Mouse (Mus musculus) lung, embryonic 16.5 days (tissue): ENCODE measurements around the gene Chrna1. TPM values are rescaled to one million over a fixed set of nuclear protein-coding genes. Genes with fewer than 3 reads are reported as not detected.

ENCODE experiments used
- ATAC-seq: fragments of 200-750 bp; cut with Nextera tagmentation; 2 replicates; pipeline ENCODE4 v1.8.0; 2017; ENCODE audit warnings: low read depth, mild to moderate bottlenecking, moderate library complexity
- H3K27ac ChIP-seq: fragments of 300-500 bp; sonication (generic); 2 replicates; pipeline ENCODE4 v1.5.1; 2014; ENCODE audit warnings: mild to moderate bottlenecking, control low read depth, low read length
- H3K27me3 ChIP-seq: fragments of 300-500 bp; sonication (generic); 2 replicates; pipeline ENCODE4 v1.6.1; 2014; ENCODE audit warnings: low read depth, low read length, mixed read lengths; ENCODE audit not compliant: control insufficient read depth, insufficient read depth
- H3K36me3 ChIP-seq: fragments of 300-500 bp; sonication (generic); 2 replicates; pipeline ENCODE4 v1.6.1; 2014; ENCODE audit warnings: low read length; ENCODE audit not compliant: control insufficient read depth, insufficient read depth
- H3K4me1 ChIP-seq: fragments of 300-500 bp; sonication (generic); replicated peaks from 2 replicates; pipeline ENCODE4 v1.6.1; 2014; ENCODE audit warnings: low read length, mixed read lengths; ENCODE audit not compliant: control insufficient read depth, insufficient read depth
- H3K4me2 ChIP-seq: fragments of 300-500 bp; sonication (generic); 2 replicates; pipeline ENCODE4 v1.6.1; 2014; ENCODE audit warnings: low read depth, low read length, control low read depth
- H3K4me3 ChIP-seq: fragments of 300-500 bp; sonication (generic); 2 replicates; pipeline ENCODE4 v1.5.1; 2014; ENCODE audit warnings: mild to moderate bottlenecking, low read length, control low read depth
- H3K9ac ChIP-seq: fragments of 300-500 bp; sonication (generic); 2 replicates; pipeline ENCODE4 v1.6.1; 2014; ENCODE audit warnings: low read length, control low read depth
- H3K9me3 ChIP-seq: fragments of 300-500 bp; sonication (generic); 2 replicates; pipeline ENCODE4 v1.6.1; 2016; ENCODE audit warnings: low read length; ENCODE audit not compliant: control insufficient read depth
- WGBS: fragments of 180-500 bp; shearing (Covaris S2); extraction: QIAGEN DNeasy Blood & Tissue Kit; methylation state at CpG from one replicate; pipeline ENCODE4 v1.1.7; 2014; 5-methylcytosine and 5-hydroxymethylcytosine counted together
- polyA plus RNA-seq: library from polyadenylated mRNA; unstranded; fragments of >200 nt; fragmentation: Nextera tagmentation; extraction: Ambion mirVana; gene quantifications from 2 replicates; pipeline ENCODE4 v1.2.1, GENCODE M21; 2015

The Chrna1 gene
- polyA plus RNA-seq, 1 experiment from 2014 or later, result 0.26 TPM

GRCm38 (mm10) chr2:73609067-73609723 lies 29.1 kb upstream of the Chrna1 start:
- Histone ChIP-seq H3K27ac (no peak overlapping the region; the same call in 1 of the 2 replicates), H3K9me3 (no peaks in the 10 kb centered on the region), H3K4me1 (peaks cover 15% of the 10 kb centered on the region; the same call in 1 of the 2 replicates), H3K9ac (no peak overlapping the region), H3K4me2 (no peak overlapping the region), H3K4me3 (no peak overlapping the region), H3K36me3 (no peaks in the 10 kb centered on the region), H3K27me3 (no peaks in the 10 kb centered on the region)
- 54% methylated on average over 5 of the region's 5 CpGs for WGBS
- ATAC-seq, result peak; percentile 44; the same call in 1 of the 2 replicates

DNA sequence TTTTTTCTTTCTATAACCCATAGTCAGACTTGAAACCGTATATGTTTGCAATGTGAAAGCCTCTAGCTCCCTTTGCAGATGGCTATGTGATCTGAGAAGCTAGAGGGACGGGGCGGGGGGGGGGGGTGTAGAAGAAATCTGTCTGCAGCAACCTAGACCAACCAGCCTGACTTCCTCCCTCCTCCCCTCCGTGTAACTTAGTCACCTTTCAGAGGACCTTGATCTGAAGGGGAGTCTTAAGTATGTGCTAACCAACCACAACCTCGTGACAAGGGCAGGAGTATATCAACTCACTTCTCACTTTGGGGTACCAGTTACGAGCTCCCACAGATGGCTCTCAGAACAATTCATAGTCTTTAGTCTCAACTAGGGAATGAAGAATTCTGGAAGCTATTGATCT lies 28.3 kb upstream of the Chrna1 start:
- H3K27me3 ChIP-seq, result no peaks in the 10 kb centered on the region
- H3K36me3 ChIP-seq, result no peaks in the 10 kb centered on the region
- H3K9ac ChIP-seq, result no peak overlapping the region
- no peak overlapping the region for H3K4me2 ChIP-seq
- H3K27ac ChIP-seq, result no peak overlapping the region
- H3K4me3 ChIP-seq, result no peak overlapping the region
- WGBS, result 50% methylated on average over 6 of the region's 6 CpGs
- H3K9me3 ChIP-seq, result no peaks in the 10 kb centered on the region
- no peak for ATAC-seq
- H3K4me1 ChIP-seq, result peaks cover 15% of the 10 kb centered on the region; the same call in 1 of the 2 replicates

- Histone ChIP-seq H3K27ac (no peak overlapping the region), H3K9me3 (no peaks in the 10 kb centered on the region), H3K27me3 (no peaks in the 10 kb centered on the region), H3K4me3 (no peak overlapping the region), H3K4me1 (peaks cover 15% of the 10 kb centered on the region; the same call in 1 of the 2 replicates), H3K4me2 (no peak overlapping the region), H3K36me3 (no peaks in the 10 kb centered on the region), H3K9ac (no peak overlapping the region)
- ATAC-seq, result no peak
- WGBS, result 23% methylated on average over 4 of the region's 4 CpGs
Observed at GRCm38 (mm10) chr2:73607609-73608008, 27.5 kb upstream of the Chrna1 start.

DNA sequence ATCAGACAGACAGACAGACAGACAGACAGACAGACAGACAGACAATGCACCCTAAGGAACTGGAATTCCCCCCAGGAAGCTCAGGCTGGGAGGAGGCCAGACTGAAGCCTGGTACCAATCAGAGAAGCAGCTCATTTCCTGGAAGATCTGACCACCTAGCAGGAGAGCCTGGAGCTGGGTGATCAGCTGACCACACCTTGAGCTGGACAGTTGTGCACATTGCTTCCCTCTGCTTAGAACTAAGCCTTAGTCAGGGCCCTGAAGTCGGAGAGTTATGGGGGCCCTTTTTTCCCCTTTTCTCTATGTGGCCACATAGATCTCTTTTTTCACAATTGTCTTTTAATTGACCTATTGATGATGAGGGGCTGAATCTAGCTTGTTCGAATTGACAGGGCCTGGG lies 27.0 kb upstream of the Chrna1 start:
- WGBS, result 67% methylated on average over 2 of the region's 2 CpGs
- H3K36me3 ChIP-seq, result no peaks in the 10 kb centered on the region
- no peak overlapping the region for H3K9ac ChIP-seq
- H3K4me1 ChIP-seq, result peaks cover 15% of the 10 kb centered on the region; the same call in 1 of the 2 replicates
- no peaks in the 10 kb centered on the region for H3K27me3 ChIP-seq
- no peaks in the 10 kb centered on the region for H3K9me3 ChIP-seq
- H3K4me3 ChIP-seq, result no peak overlapping the region
- ATAC-seq, result no peak
- no peak overlapping the region for H3K27ac ChIP-seq
- no peak overlapping the region for H3K4me2 ChIP-seq

GRCm38 (mm10) chr2:73606616-73607015 lies 26.5 kb upstream of the Chrna1 start:
- no peaks in the 10 kb centered on the region for H3K27me3 ChIP-seq
- H3K36me3 ChIP-seq, result no peaks in the 10 kb centered on the region
- no peak overlapping the region for H3K9ac ChIP-seq
- H3K4me3 ChIP-seq, result no peak overlapping the region
- ATAC-seq, result no peak
- no peak overlapping the region for H3K27ac ChIP-seq
- no peaks in the 10 kb centered on the region for H3K9me3 ChIP-seq
- peaks cover 15% of the 10 kb centered on the region; the same call in 1 of the 2 replicates for H3K4me1 ChIP-seq
- 92% methylated on average over 6 of the region's 6 CpGs for WGBS
- no peak overlapping the region for H3K4me2 ChIP-seq

GRCm38 (mm10) chr2:73605077-73605476 lies 24.9 kb upstream of the Chrna1 start:
- Histone ChIP-seq H3K9me3 (no peaks in the 10 kb centered on the region), H3K36me3 (no peaks in the 10 kb centered on the region), H3K4me1 (peaks cover 15% of the 10 kb centered on the region; the same call in 1 of the 2 replicates), H3K27me3 (no peaks in the 10 kb centered on the region), H3K4me2 (no peak overlapping the region), H3K27ac (no peak overlapping the region), H3K9ac (no peak overlapping the region), H3K4me3 (no peak overlapping the region)
- 46% methylated on average over 8 of the region's 8 CpGs for WGBS
- peak; percentile 32; the same call in 1 of the 2 replicates for ATAC-seq

- no peak for ATAC-seq
- no peaks in the 10 kb centered on the region for H3K9me3 ChIP-seq
- no peak overlapping the region for H3K27ac ChIP-seq
- no peak overlapping the region for H3K4me2 ChIP-seq
- H3K9ac ChIP-seq, result no peak overlapping the region
- H3K4me1 ChIP-seq, result peaks cover 12% of the 10 kb centered on the region; the same call in 1 of the 2 replicates
- 80% methylated on average over 2 of the region's 2 CpGs for WGBS
- H3K27me3 ChIP-seq, result no peaks in the 10 kb centered on the region
- H3K4me3 ChIP-seq, result no peak overlapping the region
- H3K36me3 ChIP-seq, result no peaks in the 10 kb centered on the region
Observed at GRCm38 (mm10) chr2:73604579-73604978, 24.4 kb upstream of the Chrna1 start.

DNA sequence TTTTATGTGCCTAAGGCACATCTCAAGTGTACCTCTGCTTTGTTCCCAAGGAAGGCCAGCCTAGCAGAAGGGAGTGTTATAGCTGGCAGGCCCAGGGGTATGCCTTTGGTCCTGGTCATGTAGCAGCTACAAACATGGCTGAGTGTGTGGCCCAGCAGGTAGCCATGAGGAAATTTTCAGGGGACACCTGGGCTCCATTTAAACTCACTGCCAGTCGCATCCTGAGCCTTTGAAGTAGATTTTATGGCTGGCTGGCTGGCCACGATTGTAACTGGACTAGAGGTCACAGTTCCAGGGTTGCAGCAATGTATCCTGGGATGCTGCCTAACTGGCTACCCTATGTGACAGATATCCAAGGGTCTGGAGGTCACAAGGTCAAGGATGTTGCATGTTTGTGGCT lies 20.5 kb upstream of the Chrna1 start:
- Histone ChIP-seq H3K27ac (no peak overlapping the region), H3K4me3 (no peak overlapping the region), H3K9me3 (peaks cover 3% of the 10 kb centered on the region; the same call in 1 of the 2 replicates), H3K9ac (no peak overlapping the region), H3K27me3 (no peaks in the 10 kb centered on the region), H3K4me2 (no peak overlapping the region), H3K4me1 (peaks cover 16% of the 10 kb centered on the region), H3K36me3 (no peaks in the 10 kb centered on the region)
- no peak for ATAC-seq
- 72% methylated on average over 2 of the region's 2 CpGs for WGBS

DNA sequence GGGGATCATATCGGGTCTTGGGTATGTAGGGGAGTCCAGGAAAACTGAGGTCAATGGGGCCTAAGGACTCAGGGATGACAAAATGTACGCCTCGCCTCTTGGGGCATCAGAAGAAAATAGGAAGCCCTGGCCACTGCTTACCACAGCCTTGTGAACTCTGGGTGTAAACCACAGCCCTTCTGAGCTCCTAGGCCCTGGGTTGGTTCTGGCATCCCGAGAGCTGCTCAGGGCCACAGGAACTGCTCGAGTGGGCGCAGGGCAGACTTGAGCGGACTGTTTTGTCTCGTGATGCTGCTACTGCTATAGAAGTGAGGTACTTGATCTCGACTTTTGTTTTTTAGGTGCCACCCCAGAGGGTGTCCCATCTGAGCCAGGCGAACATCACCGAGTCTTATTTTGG lies 17.6 kb upstream of the Chrna1 start:
- H3K9me3 ChIP-seq, result peaks cover 3% of the 10 kb centered on the region; the same call in 1 of the 2 replicates
- 91% methylated on average over 11 of the region's 11 CpGs for WGBS

More for the DNA sequence above, 17.6 kb upstream of the Chrna1 start:
- Histone ChIP-seq H3K36me3 (no peaks in the 10 kb centered on the region), H3K4me3 (no peak overlapping the region), H3K4me2 (no peak overlapping the region), H3K9ac (no peak overlapping the region), H3K4me1 (peaks cover 23% of the 10 kb centered on the region), H3K27ac (no peak overlapping the region), H3K27me3 (no peaks in the 10 kb centered on the region)
- ATAC-seq, result no peak
